Mouse (Mus musculus) embryo, embryonic 10.5 days (tissue): ENCODE data around the gene Gm26661.

Experiments used
- DNase-seq: peaks from one replicate; pipeline ENCODE4 v3.0.0-alpha.2; 2015; ENCODE audit warnings: low spot score

The Gm26661 gene

DNA sequence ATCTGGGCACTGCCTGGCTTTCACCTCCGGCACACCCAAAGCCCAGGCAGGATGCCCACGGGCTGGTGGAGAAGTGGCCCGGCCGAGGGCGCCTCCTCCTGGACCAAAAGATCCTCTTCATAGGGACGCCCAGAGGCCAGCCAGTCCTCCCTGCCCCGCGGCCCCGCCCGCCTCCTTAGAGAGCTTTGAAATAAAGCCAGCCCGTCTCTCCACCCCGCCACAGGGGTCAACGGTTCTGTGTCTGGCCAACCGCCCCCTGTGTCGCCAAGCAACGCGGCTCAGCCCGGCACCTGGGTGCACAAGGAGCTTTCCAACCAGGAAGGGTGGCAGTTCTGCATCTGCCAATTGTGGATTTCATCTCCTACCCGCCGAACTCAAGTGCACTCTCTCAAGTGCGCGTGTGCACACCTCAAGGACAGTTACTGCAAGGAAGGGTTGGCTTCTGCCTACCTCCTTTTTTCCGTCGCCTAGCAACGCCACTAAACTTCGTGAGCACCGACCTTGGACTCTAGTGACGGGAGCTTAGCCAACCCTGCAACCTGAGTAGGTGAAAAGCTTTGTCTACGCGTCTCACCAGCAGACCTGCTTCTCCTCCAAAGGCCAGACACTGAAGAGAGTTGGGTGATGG is at the start of gene Gm26661:
Gene Gm26661 (plus strand): TSS at position 56 of the 628 bp plus-strand sequence.
- DNase-seq = peak; percentile 79

DNA sequence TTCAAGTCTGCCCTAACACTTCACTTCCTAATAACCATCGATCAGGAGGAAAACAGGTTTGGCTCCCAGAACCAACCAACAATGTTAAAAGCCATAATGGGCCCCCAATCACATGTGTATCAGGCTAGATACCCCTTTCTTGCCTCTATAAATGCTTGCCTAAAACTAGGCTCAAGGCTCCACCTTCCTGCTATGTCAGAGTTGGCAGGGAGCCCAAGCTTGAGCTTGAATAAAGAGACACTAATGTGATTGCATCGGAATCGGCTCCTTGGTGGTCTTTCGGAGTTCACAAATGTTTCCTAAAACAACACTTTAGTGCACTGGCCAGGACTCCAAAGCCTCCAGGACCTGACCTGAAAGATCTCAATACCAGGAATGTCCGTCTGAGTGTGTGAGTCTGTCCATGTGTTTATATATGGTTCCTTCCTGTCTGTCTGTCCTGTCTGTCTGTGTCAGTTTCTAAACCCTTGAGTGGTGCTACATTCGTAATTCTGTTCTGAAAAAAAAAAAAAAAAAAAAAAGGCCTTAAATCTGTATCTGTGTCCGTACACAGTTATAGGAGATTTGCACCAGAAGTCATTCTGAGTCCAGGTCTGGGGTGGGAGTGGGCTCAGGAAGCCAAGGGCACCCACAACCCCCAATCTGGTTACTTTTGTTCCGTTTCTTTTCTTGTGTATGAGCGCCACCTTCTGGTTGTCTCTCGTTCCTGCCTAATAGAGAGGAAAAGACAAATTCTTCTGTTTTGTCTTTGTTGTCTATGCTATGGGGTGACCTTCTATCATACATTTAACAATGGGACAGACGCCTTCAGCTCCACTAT is 42.2 kb upstream of the Gm26661 start:
- DNase-seq = peak; percentile 92

DNA sequence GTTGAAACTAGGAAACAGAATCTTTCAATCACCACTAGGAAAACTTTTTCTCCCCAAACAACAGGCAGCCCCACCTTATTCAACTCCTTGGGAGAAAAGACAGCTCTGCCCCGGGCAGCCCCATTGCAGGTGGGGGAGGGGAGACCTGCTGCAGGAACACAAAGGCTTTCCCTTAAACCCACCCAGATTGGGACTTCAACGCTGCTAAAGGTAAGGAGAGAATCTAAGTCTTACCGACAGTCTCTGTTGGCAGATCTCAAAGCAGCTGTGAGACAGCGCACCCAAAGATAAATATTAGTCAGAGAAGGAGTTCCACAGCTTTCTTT is 41.7 kb upstream of the Gm26661 start:
- peak; percentile 81 for DNase-seq

DNA sequence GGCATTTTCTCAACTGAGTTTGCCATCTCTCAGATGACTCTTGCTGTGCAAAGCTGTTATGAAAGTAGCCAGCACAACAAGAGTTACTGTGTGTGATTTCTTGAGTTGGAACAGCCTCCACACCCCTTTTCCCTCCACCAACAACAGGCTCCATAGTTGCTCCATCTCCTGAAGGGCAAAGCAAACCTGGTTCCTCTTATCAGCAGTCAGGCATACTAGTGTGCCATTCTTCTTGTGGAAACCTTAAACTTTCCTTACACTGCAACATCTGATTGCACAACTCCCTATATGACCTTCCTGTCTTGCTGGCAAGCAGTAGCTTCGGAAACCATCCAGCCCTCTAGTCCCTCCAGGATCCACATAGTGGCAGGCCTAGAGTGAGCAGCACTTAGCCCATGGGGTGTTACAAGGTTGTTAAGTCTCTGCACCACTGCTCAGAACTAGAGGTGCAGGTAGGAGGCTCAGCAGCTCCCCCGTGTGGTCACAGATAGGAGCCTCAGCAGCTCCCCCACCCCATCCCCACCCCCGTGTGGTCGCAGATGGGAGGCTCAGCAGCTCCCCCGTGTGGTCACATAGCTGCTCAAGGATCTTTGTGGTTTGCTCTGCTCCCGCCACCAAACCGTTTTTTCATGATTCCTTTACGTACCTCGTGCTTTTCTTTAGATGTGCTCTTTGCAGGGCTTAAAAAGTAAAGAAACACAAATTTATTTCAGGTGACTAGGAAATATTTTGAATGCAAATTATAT is 25.6 kb upstream of the Gm26661 start:
- DNase-seq = peak; percentile 94

DNA sequence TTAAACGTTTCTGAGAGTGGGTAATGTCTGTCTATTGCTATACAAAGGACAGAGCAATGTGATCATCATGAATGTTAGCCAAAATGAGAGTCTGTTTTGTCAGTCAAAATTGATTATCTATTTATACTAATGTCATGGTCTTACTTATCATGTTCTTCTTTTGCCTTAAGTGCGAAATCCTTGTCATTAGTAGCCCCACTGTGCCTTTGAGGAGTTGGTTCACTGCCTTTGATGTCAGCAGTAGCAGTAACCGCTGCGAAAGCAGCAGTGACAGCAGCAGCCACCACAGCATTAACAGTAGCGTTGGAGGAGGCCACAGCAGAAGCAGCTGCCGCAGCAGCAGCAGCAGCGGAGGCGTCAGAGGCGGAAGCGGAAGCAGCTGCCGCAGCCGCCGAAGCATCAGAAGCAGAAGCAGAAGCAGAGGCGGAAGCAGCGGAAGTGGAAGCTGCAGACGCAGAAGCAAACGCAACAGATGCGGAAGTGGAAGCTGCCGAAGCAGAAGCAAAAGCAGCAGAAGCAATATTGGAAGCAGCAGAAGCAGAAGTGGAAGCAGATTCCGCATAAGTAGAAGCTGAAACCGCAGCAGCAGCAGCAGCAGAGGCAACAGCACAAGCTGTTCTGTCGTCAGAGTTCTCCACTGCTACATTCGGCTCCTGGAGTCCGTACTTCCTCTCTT is 17.5 kb upstream of the Gm26661 start:
- peak; percentile 76 for DNase-seq

DNA sequence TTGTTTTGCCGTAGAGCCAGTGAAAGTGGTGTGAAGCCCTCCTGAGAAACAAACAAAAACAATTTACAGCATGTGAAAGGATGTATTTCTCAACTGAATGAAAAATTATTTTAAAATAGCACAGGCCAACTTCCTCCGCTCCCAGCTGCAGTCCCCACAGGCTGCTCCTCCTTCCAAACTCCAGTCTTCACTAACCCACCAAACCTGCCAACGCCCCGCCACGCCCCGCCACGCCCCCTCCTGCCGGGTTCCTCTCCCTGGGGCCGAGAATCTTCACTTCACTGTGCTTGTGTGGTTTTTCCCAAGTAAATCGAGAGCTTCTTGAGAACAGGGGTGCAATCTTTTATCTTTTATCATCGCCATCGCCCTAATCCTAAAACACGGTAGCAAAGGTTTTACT is 5.3 kb upstream of the Gm26661 start:
- no peak for DNase-seq

DNA sequence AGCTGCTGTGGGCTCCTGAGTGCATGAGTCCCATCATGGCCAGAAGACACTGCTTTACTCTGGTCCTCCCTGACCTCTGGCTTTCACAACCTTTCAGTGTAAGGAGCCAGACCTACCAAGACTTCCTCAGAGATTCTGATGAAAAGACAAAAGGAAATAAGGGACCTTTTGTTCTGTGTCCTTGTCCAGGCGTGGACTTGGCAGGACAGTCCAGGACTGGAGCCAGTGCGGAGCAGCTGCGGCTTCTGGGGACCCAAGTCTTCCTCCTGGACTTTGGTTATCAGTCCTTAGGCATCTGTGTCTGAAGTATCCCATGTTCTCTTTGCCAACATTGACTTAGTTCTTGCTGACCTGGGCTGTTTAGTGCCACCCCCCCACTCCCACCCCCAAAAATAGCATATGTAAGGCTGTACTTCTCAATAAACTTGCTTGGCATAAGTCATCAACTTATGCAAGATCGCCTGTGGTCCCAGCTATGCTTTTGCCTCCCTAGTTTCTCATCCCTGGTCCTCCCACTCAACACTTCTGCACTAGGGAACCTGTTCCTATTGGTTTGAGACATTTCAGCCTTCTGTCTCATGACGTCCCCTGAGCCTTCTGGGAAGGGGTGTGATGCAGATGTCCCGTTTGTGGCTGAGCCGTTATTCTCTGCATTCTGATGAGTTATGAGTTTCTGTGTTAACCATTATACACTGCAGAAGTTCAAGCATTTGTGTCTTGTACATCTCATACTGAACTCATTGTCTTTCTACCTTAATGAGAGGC is 1.9 kb upstream of the Gm26661 start:
- no peak for DNase-seq

DNA sequence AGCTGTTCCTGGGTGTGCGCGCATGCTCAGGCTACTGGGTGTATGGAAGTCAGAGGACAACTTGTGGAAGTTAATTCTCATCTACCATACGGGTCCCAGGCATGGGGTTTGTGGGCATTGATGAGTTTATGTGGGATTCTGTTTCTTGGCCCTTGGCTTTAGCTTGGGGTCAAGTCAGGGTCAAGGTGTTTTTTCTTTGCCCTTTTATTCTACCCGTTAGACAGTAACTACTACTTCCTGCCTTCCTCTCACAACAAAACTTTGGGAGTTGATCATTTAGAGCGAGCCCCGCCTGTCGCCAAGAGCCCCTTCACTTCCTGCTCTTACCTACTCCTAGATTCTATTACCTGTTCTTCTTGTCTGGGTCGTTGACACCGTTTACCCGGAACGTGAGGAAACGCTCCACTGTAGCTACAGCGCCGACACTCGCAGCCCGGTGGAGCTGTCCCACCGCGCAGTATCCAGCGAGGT is 291 bp upstream of the Gm26661 start:
- DNase-seq = no peak

DNA sequence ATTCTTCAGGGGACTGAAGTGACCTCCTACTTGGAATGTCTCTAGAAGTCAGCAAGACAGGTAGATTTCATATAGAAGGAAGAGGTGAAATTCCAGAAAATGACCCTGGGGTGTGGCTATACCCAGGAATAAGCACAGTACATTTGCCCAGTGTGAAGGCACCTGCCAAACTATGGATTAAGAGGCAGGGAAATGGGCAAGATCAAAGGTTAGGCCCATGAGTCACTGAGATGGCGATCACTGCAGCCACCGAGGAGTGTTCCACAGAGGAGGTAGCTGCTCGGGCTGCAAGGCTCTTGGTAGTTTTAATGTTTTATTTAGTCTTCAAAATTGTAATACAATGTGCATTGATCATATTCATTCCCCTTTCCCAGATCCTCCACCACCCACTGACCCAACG is 4.6 kb downstream of the Gm26661 start:
- no peak for DNase-seq

DNA sequence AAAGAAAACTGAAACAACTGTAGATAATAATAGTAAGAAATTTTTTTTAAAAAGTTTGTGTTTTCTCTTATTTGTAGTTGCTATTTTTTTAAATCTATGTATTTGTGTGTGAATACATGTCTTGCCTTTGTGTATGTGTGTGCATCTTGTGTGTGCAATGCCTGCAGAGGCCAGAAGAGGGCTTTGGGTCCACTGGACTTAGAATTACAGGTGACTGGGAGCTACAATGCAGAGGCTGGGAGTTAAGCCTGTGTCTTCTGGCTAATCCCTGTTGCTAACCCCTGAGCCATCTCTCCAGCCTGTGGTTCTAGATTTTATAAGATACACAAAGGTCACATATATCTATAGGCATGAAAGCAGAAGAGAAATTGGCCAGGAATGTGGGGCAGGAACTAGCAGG is 9.2 kb downstream of the Gm26661 start:
- DNase-seq = no peak

DNA sequence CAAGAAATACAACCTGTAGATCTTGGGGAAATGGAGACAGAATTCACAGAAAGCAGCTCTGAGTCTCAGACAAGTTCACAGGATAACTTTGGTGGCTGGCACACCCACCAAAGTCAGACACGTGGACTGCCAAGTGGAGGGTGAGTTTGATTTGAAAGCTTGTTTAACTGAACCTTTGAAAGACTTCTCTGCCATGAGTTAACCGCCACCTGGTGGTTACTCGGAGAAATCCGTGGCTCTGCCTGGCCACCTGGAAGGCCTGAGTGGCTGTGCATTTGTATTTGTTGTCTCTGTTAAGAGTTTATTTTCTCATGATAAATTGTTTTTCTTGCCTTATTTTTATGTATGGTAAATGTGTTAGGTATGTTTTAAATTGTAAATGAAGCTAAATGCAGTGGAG is 10.4 kb downstream of the Gm26661 start:
- peak; percentile 65 for DNase-seq

DNA sequence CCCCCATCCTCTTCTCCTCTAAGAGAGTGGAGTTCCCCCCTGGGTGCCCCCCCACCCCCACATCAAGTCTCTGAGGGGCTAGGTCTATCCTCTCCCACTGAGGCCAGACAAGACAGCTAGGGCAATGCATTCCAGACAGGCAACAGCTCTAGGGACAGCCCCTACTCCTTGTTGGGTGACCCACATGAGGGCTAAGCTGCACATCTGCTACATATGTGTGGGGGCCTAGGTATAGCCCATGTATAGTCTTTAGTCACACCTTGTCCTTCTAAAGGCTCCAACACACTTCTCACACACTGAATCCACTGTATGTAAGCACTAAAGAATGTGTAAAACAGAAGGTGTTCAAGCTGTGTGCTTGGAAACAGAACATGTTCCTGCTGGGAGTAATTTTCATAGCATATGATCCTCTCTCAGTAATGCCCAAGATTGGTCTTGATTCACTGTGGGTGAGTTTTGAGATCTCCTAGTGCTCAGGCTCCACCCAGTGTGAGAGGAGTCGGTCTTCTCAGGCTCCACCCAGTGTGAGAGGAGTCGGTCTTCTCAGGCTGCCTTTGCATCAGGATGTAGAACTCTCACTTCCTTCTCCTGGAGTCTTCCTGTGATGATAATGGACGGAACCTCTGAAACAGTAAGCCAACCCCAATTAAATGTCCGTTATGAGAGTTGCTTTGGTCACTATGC is 12.6 kb downstream of the Gm26661 start:
- no peak for DNase-seq

DNA sequence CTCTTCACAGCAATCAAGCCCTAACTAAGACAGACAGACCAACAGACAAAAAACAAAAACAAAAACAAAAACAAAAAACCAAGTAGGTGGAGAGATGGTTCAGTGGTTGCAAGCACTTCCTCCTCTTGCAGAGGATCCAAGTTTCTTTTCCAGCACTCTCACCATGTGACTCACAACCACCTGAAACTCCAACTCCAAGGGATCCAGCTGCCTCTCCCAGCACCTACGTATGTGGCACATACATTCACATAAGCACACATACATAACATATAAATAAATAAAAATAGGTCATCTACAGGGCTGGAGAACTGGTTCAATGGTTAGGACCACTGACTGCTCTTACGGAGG is 13.1 kb downstream of the Gm26661 start:
- DNase-seq = no peak

DNA sequence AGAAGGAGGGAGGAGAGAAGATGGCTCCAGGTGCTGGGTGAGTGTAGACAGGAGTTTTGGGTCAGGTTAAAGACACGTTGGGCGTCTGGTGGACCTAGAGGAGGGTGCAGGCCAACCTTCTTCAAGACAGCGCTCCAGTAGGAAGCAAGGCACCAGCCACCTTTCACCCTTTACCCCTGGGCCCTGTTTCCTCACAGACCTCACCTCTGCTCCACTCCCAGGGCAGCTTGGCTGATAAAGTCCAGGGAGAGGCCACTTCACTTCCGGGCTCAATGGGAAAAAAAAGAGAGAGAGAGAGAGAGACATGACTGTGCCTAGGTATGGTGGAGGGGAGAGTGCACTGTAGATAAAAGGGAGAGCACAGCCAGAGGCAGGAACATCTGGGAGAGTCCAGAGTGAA is 16.3 kb downstream of the Gm26661 start:
- DNase-seq = no peak

DNA sequence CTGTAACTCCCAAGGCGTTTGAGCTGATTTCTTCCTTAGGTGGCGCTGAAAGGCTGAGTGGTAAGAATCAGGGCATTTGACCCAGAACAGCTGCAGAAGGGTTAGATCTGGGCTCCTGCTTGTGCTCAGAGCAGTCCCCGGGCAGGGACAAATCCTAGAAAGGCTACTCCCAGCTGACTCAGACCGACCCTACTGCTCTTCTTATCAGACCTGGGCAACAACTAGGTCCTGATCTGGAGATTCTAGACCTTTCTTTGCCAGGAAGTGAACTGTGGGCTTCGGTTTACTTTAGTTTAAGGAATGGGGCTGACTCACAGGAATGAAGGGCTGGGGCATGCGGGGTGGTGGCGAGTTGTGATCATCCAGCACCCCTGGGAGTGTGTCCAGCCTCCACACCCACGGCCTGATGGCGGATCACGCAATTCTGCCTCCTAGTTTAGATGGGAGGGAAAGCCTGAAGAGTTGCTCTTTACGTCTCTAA is 17.2 kb downstream of the Gm26661 start:
- DNase-seq = no peak

DNA sequence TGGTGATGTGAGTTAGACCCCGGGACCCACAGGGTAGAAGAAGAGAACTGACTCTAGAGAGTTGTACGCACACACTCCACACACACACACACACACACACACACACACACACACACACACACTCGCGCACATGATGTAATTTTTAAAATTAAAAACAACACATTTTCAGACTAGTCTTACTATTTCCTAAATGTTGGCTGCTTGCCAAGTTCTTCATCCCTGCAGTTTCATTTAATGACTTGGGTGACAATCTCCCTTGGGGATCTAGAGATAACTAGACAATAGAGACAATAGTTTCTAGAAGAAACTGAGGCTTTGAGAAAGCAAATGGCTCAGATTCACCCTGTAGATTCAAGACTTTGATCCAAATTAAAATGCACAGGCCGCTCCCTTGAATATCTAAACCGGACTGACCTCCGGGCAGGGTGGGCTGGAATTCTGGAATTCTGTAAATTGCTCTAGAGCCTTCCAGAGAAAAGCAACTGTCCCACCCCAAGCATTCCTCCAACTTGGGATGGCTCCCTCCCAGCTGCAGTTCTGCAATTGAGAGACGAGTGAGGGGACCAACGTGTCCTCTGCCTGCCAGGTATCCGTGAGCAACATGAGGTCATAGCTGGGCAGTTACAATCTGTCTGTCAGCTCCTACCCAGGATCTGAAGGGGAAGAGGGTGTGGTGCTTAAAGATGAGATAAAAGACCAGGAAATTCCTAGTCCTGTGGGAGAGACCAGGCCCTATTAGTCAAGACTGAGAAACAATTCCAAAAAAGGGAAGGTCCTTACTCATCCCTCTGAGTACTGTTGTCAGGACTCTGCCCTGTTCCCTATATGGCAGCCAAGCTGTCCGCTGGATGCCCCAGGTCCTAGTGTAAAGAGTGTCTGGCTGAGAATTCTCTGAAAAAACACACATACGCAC is 17.9 kb downstream of the Gm26661 start:
- DNase-seq = no peak

DNA sequence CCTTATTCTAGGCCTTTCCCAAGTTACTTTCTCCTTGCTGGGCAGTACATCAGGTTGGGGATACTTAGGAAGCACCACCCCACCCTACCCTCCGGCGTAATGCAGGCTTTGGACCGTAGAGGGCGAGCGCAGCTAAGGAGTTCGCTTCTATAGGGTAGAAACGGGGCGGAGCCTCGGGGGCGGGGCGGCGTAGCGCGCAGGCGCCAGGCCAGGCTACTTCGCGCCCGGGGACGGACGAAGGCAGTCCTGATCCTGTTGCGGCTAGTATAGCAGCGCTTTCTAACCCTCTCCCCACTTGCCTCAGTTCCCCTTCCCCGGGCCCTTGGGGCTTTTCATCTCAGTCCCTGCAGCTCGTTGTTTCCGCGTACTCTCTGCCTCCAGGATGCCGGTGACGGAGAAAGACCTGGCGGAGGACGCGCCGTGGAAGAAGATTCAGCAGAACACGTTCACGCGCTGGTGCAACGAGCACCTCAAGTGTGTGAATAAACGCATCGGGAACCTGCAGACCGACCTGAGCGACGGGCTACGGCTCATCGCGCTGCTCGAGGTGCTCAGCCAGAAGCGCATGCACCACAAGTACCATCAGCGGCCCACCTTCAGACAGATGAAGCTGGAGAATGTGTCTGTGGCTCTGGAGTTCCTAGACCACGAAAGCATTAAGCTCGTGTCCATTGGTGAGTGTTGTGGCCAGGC is 26.5 kb downstream of the Gm26661 start, which contains the start of gene Flnb:
Gene Flnb (plus strand): TSS at position 188 of the 693 bp plus-strand sequence.
- DNase-seq = peak; percentile 97

DNA sequence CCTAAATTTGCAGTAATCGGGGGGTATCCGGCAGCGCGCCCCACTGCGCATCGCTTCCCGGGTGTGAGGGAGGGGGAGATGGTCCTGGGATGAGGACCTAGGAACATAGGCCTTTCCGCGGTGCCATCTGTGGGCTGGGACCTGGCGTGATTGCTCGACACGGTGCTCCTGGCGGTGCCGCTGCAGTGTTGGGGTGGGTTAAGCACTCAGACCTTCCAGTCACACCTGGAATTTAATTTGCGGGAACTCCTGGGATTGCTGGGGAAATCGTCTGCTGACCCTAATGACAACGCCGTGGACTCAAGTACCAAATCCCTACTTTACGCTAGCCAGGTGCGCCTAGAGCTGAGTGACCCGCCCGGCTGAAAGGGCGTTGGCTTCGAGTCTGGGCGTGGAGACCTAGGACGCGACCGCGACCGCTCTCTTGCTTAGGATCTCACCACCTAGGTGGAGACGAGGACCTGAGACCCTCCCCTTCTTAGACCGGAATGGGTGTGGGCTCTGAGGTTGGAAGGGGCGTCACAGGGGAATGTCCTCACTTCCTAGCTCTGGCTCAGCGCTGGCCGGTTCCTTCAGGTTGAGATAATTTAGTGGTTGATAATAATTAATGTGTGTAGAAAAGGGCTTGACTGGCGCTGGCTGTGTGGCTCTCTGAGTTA is 27.2 kb downstream of the Gm26661 start:
- DNase-seq = peak; percentile 49

DNA sequence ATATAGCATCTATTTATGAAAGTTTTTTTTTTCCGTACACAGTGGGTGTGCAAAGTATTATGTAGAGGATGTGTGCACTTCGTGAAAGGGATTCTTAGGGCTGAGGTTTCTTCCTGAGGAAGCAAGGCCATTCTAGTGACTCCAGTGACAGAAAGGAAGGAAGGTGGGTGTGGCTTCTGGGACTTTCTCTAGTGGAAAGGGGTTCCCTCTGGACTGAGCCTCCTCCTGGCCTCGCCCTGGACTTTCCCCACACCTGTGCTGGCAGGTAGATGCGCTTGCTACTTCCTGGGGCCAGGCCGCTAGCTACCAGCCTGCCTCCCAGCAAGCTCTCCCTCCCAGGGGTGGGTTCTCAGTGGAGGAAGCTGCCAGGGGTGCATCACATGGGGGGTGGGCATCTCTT is 28.1 kb downstream of the Gm26661 start:
- DNase-seq = no peak
